Mouse (Mus musculus): ENCODE data around the gene Tmem151a. TPM values are rescaled to one million over a fixed set of nuclear protein-coding genes. Genes with fewer than 3 reads are reported as not detected.
A peak's percentile ranks its signal among the peaks of the same experiment; 100 is the strongest.
"Not testable (repeated sequence)": the region's sequence is repeated elsewhere in the genome, so short reads cannot be mapped to it uniquely, and the experiment has no call there.

Tmem151a gene
- polyA plus RNA-seq, 1 experiment from 2014 or later: 4.4 TPM

DNA sequence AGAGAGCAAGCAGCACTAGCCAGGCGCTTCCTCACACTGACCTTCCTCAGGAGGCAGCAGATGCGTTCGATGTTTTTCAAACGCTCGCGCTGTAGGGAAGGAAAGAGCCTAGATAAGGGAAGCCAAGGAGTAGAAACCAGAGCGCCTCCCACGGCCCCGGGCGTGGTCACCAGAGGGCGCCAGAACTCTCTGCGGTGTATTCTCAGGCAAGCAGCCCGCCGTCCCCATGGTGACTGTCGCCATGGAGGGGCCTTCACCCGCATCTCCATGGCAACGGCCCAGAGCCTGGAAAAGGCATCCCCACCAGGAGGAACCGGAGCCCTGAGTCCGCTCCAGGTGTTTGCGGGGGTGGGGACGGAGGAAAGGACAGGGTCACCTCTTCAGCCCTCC is 8.9 kb upstream of the Tmem151a start:
- H3K4me3 ChIP-seq (ENCODE audit: low read depth, low read length): no peak overlapping the region
- 1% methylated on average over 21 of the region's 21 CpGs for WGBS
- no peak overlapping the region for H3K4me2 ChIP-seq
- ATAC-seq (ENCODE audit: insufficient read depth): peak; percentile 47
- no peaks in the 10 kb centered on the region for H3K27me3 ChIP-seq (ENCODE audit: insufficient read depth, low read length)
- H3K9ac ChIP-seq: no peak overlapping the region
- H3K27ac ChIP-seq (ENCODE audit: low read depth): no peak overlapping the region
- DNase-seq: peak; percentile 97
- TF ChIP-seq CTCF (IDR thresholded peaks at IDR 0.05; ENCODE audit: low read depth): peak; percentile 93
- peaks cover 39% of the 10 kb centered on the region for H3K36me3 ChIP-seq (ENCODE audit: insufficient read depth)
- no peaks in the 10 kb centered on the region for H3K9me3 ChIP-seq (ENCODE audit: low read depth, low read length)
- H3K4me1 ChIP-seq (ENCODE audit: insufficient read depth): peaks cover 4% of the 10 kb centered on the region; the same call in 1 of the 2 replicates

DNA sequence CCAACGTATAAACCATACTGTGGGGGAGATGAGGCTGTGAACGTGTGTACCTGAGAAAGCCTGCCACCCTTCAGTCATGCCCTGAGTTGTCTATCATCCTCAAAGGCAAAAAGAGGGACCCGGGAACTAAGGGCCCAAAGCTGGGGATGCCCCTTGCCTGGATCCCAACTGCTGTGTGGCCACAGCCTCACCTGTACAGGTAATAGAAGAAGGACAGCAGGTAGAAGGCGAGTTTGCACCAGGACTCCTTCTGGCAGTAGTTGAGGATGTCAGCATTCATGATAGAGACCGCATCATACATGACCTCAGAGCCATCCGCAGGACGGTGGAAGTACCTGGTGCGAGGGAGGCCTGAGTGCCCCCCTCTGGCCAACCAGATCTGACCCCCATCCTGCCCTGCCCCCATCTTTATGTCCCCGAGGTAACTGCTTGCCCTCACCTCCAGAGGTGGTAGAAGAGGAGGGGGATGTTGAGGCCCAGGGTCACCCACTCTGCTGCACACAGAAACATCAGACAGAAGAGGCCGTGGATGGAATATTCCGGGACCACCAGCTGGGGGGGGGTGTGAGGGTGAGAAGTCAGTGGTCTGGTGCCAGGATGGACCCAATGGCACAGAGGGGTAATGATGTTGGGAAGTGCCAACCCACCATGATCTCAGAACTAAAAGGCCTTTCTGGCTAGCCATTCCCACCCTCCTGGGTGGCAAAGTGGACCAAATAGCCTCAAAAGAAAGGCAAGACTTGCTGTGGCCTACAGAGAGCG is 8.3 kb upstream of the Tmem151a start:
- Histone ChIP-seq H3K27ac (ENCODE audit: low read depth) (no peak overlapping the region), H3K9me3 (ENCODE audit: low read depth, low read length) (no peaks in the 10 kb centered on the region), H3K4me1 (ENCODE audit: insufficient read depth) (peaks cover 8% of the 10 kb centered on the region; the same call in 1 of the 2 replicates), H3K4me3 (ENCODE audit: low read depth, low read length) (no peak overlapping the region), H3K9ac (no peak overlapping the region), H3K4me2 (no peak overlapping the region), H3K36me3 (ENCODE audit: insufficient read depth) (peaks cover 39% of the 10 kb centered on the region; the same call in 1 of the 2 replicates), H3K27me3 (ENCODE audit: insufficient read depth, low read length) (no peaks in the 10 kb centered on the region)
- TF ChIP-seq CTCF (IDR thresholded peaks at IDR 0.05; ENCODE audit: low read depth): no peak
- WGBS: 65% methylated on average over 12 of the region's 12 CpGs
- no peak for DNase-seq
- ATAC-seq (ENCODE audit: insufficient read depth): no peak

DNA sequence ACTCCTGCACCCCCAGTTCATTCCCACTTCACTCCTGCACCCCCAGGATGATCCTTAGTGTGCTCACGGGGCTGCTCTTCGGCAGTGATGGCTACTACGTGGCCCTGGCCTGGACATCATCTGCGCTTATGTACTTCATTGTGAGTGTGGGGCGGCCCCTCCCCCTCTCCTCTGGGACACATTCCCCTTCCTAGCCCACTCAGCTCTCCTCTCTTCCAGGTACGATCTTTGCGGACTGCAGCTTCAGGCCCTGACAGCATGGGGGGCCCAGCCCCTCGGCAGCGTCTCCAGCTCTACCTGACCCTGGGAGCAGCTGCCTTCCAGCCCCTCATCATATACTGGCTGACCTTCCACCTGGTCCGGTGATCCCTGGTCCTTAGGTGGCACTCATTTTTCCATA is 6.8 kb upstream of the Tmem151a start:
- ATAC-seq (ENCODE audit: insufficient read depth) (no peak), DNase-seq (no peak)
- no peak for TF ChIP-seq CTCF (IDR thresholded peaks at IDR 0.05; ENCODE audit: low read depth)
- Histone ChIP-seq H3K27ac (ENCODE audit: low read depth) (no peak overlapping the region), H3K9ac (no peak overlapping the region), H3K36me3 (ENCODE audit: insufficient read depth) (peaks cover 39% of the 10 kb centered on the region; the same call in 1 of the 2 replicates), H3K27me3 (ENCODE audit: insufficient read depth, low read length) (no peaks in the 10 kb centered on the region), H3K9me3 (ENCODE audit: low read depth, low read length) (no peaks in the 10 kb centered on the region), H3K4me2 (no peak overlapping the region), H3K4me3 (ENCODE audit: low read depth, low read length) (no peak overlapping the region), H3K4me1 (ENCODE audit: insufficient read depth) (peaks cover 8% of the 10 kb centered on the region; the same call in 1 of the 2 replicates)
- WGBS: 84% methylated on average over 10 of the region's 10 CpGs

DNA sequence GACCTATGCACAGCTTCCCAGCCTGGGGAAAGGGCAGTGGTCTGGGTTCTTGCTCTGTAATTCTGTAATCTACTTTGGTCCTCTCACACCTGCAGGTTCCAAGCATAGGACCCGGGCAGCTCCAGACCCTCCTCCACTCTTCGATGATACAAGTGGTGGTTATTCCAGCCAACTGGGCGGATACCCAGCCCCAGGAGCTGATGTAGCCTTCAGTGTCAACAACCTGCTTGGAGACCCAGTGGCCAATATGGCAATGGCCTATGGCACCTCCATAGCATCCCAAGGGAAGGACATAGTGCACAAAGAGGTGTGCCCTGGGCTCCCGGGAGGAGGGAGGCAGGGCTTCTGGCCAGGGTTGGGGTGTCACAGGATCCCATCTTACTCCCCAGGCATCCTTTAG is 4.0 kb upstream of the Tmem151a start:
- H3K4me3 ChIP-seq (ENCODE audit: low read depth, low read length): peak overlapping the region; percentile 82
- no peak for TF ChIP-seq CTCF (IDR thresholded peaks at IDR 0.05; ENCODE audit: low read depth)

DNA sequence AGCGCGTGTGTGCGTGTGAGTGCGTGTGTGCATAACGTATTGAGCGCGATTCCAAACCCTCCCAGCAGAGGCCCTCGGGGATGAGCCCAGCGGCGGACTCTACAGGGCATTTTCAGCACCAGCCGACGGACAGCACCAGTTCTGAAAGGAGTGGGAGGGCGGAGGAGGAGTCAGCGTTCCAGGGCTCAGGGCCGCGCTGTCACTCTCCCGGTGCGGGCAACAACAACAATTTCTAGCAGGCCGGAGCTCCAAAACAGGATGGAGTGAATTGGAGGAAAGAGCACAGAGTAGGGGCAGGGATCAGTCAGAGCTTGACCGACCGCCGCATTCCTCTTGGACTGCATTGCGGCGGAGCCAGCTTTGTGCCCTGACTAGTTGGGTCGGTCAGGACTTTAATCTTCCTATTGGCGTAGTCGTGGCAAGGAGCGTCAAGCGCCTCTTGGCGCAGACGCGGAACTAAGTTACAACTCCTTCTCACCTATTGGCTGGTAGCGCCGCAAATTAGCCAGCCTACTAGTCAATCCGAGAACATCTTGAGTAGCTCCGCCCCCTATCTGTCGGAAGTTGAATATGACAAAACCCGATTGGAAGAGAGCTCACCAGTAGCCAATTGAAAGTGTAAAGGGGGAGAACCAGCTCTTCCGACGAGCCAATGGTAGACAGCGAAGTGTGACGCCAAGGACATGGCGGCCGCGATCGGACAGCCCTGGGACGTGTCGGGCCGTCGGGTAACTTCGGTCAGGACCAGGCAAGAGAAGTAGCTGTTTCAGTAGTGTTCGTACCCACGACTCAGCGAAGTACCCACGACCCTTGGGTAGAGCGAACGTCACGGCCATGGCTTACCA is 2.8 kb upstream of the Tmem151a start, which contains the start of gene Yif1a:
Gene Yif1a (plus strand): TSS at position 655 of the 845 bp plus-strand sequence.
- Histone ChIP-seq H3K4me2 (peak within 1 kb of the TSS; percentile 89), H3K27me3 (ENCODE audit: insufficient read depth, low read length) (peaks cover 33% of the 10 kb centered on the region), H3K36me3 (ENCODE audit: insufficient read depth) (peaks cover 35% of the 10 kb centered on the region; the same call in 1 of the 2 replicates), H3K9ac (peak within 1 kb of the TSS; percentile 69), H3K4me3 (ENCODE audit: low read depth, low read length) (peak within 1 kb of the TSS; percentile 82), H3K4me1 (ENCODE audit: insufficient read depth) (peaks cover 8% of the 10 kb centered on the region; the same call in 1 of the 2 replicates), H3K9me3 (ENCODE audit: low read depth, low read length) (no peaks in the 10 kb centered on the region), H3K27ac (ENCODE audit: low read depth) (peak within 1 kb of the TSS; percentile 76)
- under 1% methylated on average over 58 of the region's 58 CpGs for WGBS
- ATAC-seq (ENCODE audit: insufficient read depth): peak; percentile 96
- peak; percentile 77 for TF ChIP-seq CTCF (IDR thresholded peaks at IDR 0.05; ENCODE audit: low read depth)
- peak; percentile 99 for DNase-seq

More for the DNA sequence above, 4.0 kb upstream of the Tmem151a start:
- Histone ChIP-seq H3K4me1 (ENCODE audit: insufficient read depth) (peaks cover 8% of the 10 kb centered on the region; the same call in 1 of the 2 replicates), H3K9ac (peak overlapping the region; percentile 69; the same call in 1 of the 2 replicates), H3K9me3 (ENCODE audit: low read depth, low read length) (no peaks in the 10 kb centered on the region), H3K27ac (ENCODE audit: low read depth) (no peak overlapping the region), H3K4me2 (peak overlapping the region; percentile 89), H3K27me3 (ENCODE audit: insufficient read depth, low read length) (peaks cover 21% of the 10 kb centered on the region), H3K36me3 (ENCODE audit: insufficient read depth) (peaks cover 39% of the 10 kb centered on the region; the same call in 1 of the 2 replicates)
- DNase-seq: no peak
- 90% methylated on average over 4 of the region's 4 CpGs for WGBS
- ATAC-seq (ENCODE audit: insufficient read depth): no peak

DNA sequence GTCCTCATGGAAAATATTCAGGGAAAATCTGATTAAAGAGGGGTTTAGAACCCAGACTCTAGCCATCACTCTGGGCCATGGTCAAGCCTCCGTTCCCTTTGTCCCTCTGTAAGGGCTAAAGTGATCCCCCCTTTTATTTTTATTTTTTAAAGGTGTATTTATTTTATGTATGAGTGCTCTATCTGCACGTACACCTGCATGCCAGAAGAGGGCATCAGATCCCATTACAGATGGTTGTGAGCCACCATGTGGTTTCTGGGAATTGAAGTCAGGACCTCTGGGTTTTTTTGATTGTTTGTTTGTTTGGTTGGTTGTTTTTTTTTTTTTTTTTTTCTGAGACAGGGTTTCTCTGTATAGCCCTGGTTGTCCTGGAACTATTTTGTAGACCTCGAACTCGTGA is 1.2 kb upstream of the Tmem151a start:
- H3K36me3 ChIP-seq (ENCODE audit: insufficient read depth): peaks cover 21% of the 10 kb centered on the region; the same call in 1 of the 2 replicates
- 48% methylated on average over 4 of the region's 4 CpGs for WGBS
- ATAC-seq (ENCODE audit: insufficient read depth); H3K4me2 ChIP-seq; H3K9me3 ChIP-seq (ENCODE audit: low read depth, low read length); H3K9ac ChIP-seq; H3K4me3 ChIP-seq (ENCODE audit: low read depth, low read length); DNase-seq; H3K4me1 ChIP-seq (ENCODE audit: insufficient read depth); H3K27ac ChIP-seq (ENCODE audit: low read depth): not testable (repeated sequence)
- H3K27me3 ChIP-seq (ENCODE audit: insufficient read depth, low read length): peaks cover 49% of the 10 kb centered on the region

DNA sequence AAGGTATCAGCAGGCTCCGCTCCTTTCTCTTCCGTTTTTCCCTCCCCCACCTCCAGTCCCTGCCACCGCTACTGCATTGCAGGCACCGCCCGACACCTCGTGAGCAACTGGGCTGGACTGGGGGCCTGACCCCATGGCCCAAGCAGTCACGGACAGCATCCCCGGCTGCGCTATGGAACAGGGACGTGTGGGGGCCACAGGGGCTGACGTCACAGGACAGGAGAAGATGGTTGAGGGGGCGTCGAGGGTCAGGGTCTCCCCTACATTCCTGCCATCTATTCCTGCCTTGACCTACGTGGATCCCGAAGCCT is 542 bp downstream of the Tmem151a start:
- 2% methylated on average over 15 of the region's 15 CpGs for WGBS
- H3K27ac ChIP-seq (ENCODE audit: low read depth): no peak overlapping the region
- no peak for ATAC-seq (ENCODE audit: insufficient read depth)
- H3K4me1 ChIP-seq (ENCODE audit: insufficient read depth): peaks cover 8% of the 10 kb centered on the region; the same call in 1 of the 2 replicates
- TF ChIP-seq CTCF (IDR thresholded peaks at IDR 0.05; ENCODE audit: low read depth): no peak
- 0 out of 2 replicates have a peak, but pooled peaks cover 5% of the 10 kb centered on the region for H3K36me3 ChIP-seq (ENCODE audit: insufficient read depth)
- H3K27me3 ChIP-seq (ENCODE audit: insufficient read depth, low read length): peaks cover 58% of the 10 kb centered on the region
- H3K4me3 ChIP-seq (ENCODE audit: low read depth, low read length): peak overlapping the region; percentile 44
- H3K9ac ChIP-seq: no peak overlapping the region
- peak overlapping the region; percentile 76 for H3K4me2 ChIP-seq
- no peak for DNase-seq
- no peaks in the 10 kb centered on the region for H3K9me3 ChIP-seq (ENCODE audit: low read depth, low read length)
